Mouse (Mus musculus) embryonic fibroblast, embryonic 13.5 days (primary cell): Measurements from ENCODE around the gene Nxpe5.

Source experiments
- CTCF ChIP-seq: IDR thresholded peaks from 2 replicates; pipeline ENCODE4 v1.5.1; 2011; ENCODE audit warnings: mild to moderate bottlenecking, control low read depth, low read length, moderate library complexity, borderline replicate concordance; ENCODE audit not compliant: insufficient read depth
- POLR2A ChIP-seq: IDR thresholded peaks from 2 replicates; pipeline ENCODE4 v1.6.1; 2011; ENCODE audit warnings: low read depth, mild to moderate bottlenecking, control low read depth, low read length, moderate library complexity

DNA sequence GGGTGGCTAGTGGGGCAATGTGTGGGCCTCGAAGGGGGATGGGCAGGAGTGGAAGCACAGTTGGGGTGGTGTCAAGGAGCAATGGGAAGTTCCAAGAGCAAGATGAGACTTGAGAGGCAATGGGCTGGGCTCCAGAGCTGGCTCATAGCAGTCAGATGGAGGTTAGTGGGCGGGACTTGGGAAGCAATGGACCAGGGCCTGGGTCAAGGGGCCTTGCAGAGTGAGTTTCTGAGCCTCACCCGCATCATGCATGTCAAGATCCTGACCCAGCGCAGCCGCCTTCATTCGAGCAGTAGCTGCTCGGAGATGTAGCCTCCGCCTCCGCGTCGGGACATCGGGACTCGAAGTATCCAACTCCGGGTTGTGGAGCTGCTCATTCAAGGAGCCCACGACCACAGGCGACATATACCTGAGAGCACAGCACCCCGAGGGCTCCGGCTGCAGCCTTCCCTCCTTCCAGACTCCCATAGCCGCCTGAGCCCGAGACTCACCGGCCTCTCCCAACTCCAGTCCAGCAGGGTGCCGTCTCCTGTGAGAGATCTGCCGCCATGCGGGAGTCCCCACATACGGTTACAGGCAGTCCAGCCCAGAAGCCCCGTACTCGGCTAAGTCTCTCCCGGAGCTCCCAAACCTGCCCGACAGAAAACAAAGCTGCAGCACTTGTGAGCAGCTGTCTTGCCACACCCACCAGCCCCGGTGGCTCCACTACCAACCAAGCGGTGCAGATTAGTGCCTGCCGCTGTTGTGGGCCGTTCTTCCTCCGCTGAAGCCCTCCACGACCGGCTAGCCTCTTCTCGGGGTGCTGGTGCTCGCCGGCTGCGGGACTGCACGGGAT is 49.7 kb downstream of the Nxpe5 start:
- no peak for TF ChIP-seq CTCF
- no peak for TF ChIP-seq POLR2A
